Mouse (Mus musculus): ENCODE results near the gene Chat. TPM values are rescaled to one million over a fixed set of nuclear protein-coding genes. Genes with fewer than 3 reads are reported as not detected.
"Not testable (repeated sequence)": the region's sequence is repeated elsewhere in the genome, so short reads cannot be mapped to it uniquely, and the experiment has no call there.

Chat gene
- total RNA-seq, 2 experiments from 2014 or later: not detected

DNA sequence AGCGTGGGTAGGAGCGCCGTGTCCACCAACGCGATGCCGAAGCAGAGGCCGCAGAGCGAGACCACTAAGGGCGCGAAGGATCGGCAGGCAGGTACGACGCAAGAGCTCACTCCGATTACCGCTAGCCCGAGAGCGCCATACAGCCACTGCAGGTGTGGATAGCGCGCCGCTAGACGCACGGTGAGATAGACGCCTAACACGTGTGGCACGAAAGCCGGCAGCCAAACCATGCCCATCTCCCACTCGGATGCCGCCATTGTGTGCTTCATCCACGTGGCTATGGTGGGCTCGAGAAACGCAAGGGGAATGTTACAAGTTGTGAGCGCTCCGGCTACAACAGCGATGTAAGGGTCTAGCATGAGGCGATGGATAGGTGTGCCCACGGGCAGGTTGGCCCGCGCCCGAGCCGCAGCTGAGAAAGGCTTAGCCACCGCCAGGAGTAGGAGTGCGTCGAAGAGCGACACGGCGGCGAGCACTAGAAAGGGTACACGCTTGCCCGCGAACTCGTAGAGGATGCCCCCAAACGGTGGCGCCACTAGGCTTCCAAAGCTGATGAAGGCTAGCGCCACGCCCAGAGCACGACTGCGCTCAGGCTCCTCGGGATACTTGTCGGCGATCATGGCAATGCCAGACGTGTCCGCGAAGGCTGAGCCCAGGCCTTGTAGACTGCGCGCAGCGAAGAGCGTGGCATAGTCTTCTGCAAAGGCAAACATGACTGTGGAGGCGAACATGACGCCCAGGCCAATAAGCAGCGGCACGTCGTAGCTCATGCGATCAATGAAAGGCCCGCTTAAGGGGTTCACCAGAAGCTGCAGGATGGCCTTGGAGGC is 2.4 kb downstream of the Chat start:
- no peak for ATAC-seq (replicated peaks; ENCODE audit: poor library complexity, severe bottlenecking)

- ATAC-seq (replicated peaks; ENCODE audit: poor library complexity, severe bottlenecking): no peak
Observed at GRCm38 (mm10) chr14:32452552-32452951, 13.2 kb downstream of the Chat start.

- ATAC-seq (replicated peaks; ENCODE audit: poor library complexity, severe bottlenecking): no peak
Observed at GRCm38 (mm10) chr14:32446989-32447388, 18.8 kb downstream of the Chat start.

- no peak for ATAC-seq (replicated peaks; ENCODE audit: poor library complexity, severe bottlenecking)
Observed at GRCm38 (mm10) chr14:32443446-32443845, 22.3 kb downstream of the Chat start.

DNA sequence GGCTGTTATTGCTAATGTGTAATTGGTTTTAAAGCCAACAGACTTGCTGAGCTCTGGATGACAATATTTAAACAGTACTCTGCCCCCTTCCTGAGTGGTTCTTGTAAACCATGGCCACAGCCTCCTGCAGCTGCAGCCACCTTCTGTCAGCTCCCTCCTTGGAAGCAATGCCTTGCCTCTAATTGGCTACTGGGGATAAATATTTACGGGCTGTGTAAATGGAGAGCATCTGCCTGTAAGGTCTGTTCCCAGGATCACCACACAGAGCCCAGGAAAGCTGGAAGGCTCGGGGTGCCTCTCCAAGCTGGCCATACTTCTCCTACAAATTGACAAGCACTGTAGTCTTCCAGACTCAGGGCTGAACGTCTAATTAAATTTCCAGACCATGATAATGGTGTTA is 26.0 kb downstream of the Chat start:
- no peak for ATAC-seq (replicated peaks; ENCODE audit: poor library complexity, severe bottlenecking)

DNA sequence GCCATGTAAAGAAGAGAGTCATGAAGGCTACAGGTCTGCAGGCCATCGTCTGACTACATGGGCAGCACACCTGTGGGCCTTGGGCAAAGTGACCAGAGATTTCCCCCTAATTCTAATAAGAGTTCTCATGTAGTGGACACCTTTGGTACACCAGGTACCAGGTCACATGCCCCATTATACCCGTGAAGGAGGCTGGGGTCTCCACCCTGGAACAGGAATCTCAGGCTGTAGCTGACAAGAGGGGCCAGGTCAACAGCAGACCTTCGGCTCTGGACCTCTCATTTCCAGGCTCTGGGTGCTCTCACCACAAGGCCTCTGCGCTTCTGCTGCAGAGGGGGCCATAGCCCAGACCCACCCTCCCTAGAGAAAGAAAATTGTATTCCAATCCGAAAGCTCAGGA is 26.5 kb downstream of the Chat start:
- no peak for ATAC-seq (replicated peaks; ENCODE audit: poor library complexity, severe bottlenecking)

- no peak for ATAC-seq (replicated peaks; ENCODE audit: poor library complexity, severe bottlenecking)
Observed at GRCm38 (mm10) chr14:32437352-32437793, 28.4 kb downstream of the Chat start.

DNA sequence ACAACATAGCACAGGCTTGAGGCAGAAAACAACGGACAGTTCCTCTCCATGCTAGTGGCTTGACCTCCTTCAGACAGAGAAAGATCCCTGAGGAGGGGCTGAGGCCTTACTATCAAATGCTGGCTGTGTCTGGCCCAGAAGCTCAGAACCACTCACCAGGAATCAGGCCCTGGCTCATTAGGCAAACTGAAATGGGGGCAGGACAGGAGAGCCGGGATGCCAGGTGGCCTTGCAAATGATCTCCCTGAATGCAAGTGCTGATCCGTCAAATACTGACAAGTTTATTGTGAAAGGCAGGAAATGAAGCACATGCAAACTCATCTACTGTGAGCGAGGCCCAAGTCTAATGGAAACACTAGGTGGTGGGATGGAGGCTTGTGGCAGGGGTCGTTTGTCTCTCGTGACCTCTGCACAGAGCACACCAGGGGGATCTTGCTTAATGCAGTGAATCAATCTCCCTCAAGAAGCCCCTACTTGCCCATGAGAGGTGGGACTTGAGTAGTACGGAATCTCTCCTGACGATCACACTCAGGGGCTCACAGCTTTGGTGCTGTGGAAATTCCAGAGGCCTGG is 36.7 kb downstream of the Chat start:
- no peak for ATAC-seq (replicated peaks; ENCODE audit: poor library complexity, severe bottlenecking)

DNA sequence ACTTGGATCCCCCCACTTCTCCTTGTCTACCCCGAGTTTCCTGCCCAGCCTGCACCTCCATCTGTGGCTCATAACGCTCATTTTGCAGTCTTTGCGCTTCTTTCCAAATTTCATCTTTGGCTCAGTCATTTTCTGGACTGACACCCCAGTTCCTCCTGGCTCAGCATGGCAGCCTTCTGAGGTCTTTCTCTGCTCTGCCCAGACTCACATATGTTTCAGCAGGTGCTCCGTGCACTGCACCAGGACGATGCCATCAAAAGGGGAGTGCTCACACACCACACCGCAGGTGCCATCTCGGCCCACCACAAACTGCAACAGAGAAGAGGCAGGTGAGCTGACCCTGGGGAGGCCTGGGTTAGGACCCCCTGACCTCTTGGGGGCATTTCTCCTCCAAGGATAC is 41.8 kb downstream of the Chat start:
- no peak for ATAC-seq (replicated peaks; ENCODE audit: poor library complexity, severe bottlenecking)

DNA sequence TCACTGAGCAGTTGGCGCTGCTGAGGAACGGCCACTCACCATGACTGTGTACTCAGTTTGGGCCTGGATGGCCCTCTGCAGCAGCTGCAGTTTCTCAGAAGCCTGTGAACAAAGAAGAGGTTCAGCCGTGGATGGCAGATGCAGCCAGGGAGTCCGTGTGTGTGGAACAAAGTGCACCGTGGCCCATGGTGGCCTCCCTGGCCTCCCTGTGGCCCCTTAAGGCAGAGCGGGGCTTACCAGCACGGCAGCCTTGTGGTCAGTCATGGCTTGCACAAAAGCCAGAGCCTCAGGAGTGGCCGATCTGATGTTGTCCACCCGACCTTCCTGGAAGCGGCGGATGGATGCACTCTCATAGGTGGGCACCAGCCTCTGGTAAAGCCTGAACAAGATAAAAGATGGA is 47.0 kb downstream of the Chat start:
- no peak for ATAC-seq (replicated peaks; ENCODE audit: poor library complexity, severe bottlenecking)

- ATAC-seq (replicated peaks; ENCODE audit: poor library complexity, severe bottlenecking): no peak
Observed at GRCm38 (mm10) chr14:32412075-32412474, 53.7 kb downstream of the Chat start.

GRCm38 (mm10) chr14:32410084-32410483 is 55.7 kb downstream of the Chat start:
- no peak for ATAC-seq (replicated peaks; ENCODE audit: poor library complexity, severe bottlenecking)

DNA sequence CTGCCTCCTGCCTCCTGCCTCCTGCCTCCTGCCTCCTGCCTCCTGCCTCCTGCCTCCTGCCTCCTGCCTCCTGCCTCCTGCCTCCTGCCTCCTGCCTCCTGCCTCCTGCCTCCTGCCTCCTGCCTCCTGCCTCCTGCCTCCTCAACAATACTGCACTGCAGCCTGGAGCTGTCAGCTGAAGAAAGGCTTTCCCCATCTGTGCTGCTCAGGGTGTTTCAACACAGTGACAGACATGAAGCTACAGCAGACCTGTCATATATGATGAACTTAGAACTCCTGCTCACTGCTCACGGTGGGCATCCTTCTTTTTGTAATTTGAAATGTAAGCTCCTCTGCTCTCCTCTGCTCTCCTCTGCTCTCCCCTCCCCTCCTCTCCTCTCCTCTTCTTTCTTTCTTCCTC is 60.4 kb downstream of the Chat start:
- ATAC-seq (replicated peaks; ENCODE audit: poor library complexity, severe bottlenecking): not testable (repeated sequence)

DNA sequence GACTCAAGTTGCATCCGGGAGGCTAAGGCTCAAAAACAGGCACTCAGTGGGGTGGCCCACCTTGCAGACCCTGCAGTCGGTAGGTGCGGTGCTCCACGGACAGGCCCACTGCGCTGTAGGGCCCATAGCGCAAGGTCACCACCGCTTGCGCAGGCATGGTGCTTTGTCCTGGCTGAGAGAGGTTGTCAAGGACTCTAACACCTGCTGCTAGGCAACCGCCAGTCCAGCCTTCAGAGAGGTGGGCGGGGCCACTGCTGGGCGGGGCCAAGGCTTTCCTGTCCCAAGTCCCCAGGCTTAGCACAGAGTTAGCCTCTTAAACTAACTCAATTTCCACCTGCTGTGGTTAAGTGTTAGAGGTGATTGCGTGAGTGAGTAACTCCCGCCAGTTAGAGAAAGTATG is 77.6 kb downstream of the Chat start, which contains the start of gene 1700024G13Rik:
1700024G13Rik (minus strand) TSS at position 196 of the 400 bp plus-strand sequence.
- ATAC-seq (replicated peaks; ENCODE audit: poor library complexity, severe bottlenecking): peak; percentile 50

DNA sequence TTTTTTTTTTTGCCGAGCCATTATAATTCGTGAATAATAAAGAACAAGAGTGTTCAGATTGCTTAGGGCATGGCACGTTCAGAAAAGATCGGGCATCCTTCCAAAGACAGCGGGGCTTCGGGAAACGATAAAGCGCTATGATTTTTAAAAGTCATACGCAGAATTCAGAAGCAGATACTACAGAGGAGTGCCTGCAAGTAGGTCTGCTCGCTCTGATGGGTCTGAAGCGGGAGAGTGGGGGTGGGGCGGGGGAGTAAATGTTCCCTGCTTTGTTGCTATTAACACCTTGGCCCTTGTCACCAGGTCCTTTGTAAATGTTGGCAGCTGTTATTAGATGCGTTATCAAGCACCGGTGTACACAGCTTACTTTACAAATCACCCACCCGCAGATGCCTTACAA is 84.2 kb downstream of the Chat start:
- no peak for ATAC-seq (replicated peaks; ENCODE audit: poor library complexity, severe bottlenecking)

DNA sequence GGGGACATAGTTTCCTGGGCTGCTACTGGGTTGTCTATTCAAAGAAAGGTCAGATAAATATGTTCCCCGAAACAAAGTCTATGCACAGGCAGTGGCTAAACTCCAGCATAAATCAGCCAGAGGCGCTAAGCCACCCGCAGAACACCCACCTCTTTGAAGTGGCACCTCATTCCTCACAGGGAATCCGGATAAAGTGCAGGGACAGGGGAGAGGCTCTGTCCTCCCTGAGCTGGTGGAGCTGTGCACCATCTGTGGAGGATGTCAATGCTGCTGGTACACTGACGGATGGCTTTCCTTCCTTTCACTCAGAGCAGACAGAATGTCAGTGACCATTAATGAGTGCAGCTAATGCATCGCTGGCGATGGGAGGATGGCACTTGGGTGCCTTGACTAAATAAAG is 84.7 kb downstream of the Chat start:
- no peak for ATAC-seq (replicated peaks; ENCODE audit: poor library complexity, severe bottlenecking)

DNA sequence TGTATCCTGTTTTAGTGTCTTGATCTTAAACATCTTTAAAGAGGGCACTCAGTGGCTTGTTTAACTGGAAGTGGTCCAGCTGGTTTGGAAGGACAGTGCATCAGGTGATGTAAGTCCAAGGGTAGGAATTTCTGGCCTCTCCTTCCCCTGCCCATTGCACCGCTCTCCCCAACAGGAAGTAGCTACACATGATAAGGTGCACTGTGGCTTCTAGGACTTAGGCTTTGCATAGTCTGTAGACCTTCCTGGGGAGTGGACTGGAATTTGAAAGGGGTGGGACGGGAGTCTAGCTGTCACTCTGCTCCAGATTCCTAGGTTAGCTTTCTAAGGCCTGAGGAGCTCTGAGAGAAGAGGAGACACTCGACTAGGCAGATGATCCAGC is 85.7 kb downstream of the Chat start:
- ATAC-seq (replicated peaks; ENCODE audit: poor library complexity, severe bottlenecking): no peak

- no peak for ATAC-seq (replicated peaks; ENCODE audit: poor library complexity, severe bottlenecking)
Observed at GRCm38 (mm10) chr14:32379395-32380098, 86.2 kb downstream of the Chat start.

DNA sequence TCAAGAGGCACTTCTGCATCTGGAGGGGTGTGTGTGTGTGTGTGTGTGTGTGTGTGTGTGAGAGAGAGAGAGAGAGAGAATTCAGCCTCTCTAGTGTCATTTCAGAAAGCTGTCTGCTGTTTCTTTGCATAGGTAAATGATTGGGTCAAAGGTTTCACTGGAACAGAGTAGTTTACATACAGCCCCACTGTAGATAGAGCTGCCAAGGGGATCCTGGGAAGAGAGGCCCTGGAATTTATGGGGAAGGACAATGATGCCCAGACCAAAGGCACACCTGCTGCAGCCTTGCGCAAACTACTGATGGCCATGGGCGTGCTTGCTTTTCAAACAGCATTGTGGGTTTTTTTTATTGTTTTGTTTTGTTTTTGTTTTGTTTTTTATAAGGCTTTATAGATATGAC is 93.3 kb downstream of the Chat start:
- no peak for ATAC-seq (replicated peaks; ENCODE audit: poor library complexity, severe bottlenecking)

- ATAC-seq (replicated peaks; ENCODE audit: poor library complexity, severe bottlenecking): no peak
Observed at GRCm38 (mm10) chr14:32369756-32370155, 96.0 kb downstream of the Chat start.

GRCm38 (mm10) chr14:32364359-32364758 is 101.4 kb downstream of the Chat start:
- no peak for ATAC-seq (replicated peaks; ENCODE audit: poor library complexity, severe bottlenecking)

Measured in granulocyte monocyte progenitor cell, adult 5-6 weeks (primary cell).